Mouse (Mus musculus): ENCODE data around the gene Gm17359. TPM values are rescaled to one million over a fixed set of nuclear protein-coding genes. Genes with fewer than 3 reads are reported as not detected.

The Gm17359 gene
- total RNA-seq, 1 experiment = not detected

DNA sequence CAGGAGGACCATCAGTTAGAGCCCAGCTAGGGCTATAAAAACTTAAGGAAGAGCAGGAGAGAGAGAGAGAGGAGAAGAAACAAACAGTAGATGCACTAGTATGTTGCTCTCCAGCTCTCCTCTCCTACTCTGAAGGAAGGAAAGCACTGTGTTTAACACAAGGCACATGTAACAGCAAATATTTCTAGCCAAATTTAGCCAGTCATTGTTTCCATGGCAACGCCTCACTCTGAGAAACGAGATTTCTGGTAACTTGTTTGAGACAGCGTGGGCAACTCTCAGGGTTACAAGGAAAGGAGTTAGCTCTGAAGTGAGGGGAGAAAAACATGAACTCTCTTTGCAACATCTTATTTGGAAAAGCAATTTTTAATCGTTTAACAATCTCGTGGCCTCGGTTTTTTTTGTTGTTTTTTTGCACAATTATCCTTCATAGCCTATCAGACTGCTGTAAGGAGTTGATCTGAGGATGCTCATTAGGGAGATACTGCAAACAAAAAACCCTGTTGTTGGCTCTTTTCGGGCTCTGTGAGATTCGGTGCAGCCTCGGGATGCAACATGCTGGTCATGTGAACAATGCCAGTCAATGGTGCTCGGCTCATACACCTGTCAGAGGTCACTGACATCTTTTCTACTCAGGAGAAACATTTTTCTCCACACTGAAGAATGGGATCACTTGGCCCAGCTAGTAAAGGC lies 22.3 kb upstream of the Gm17359 start:
- Histone ChIP-seq H3K4me1 (ENCODE audit: control insufficient read depth in 2 of 2, insufficient read depth in 2 of 2, low read length in 2 of 2, poor library complexity in 1 of 2) (no peaks in the 10 kb centered on the region), H3K27ac (ENCODE audit: insufficient read depth, low read depth, low read length, poor library complexity, severe bottlenecking) (no peak overlapping the region), H3K9ac (ENCODE audit: insufficient read depth, low read depth, low read length, poor library complexity, severe bottlenecking) (no peak overlapping the region), H3K36me3 (ENCODE audit: control insufficient read depth, insufficient read depth, low read length, poor library complexity, severe bottlenecking) (no peaks in the 10 kb centered on the region), H3K9me3 (ENCODE audit: control insufficient read depth, insufficient read depth, low read depth, low read length) (no peaks in the 10 kb centered on the region), H3K4me3 (ENCODE audit: insufficient read depth in 1 of 2, low read depth in 1 of 2, low read length in 2 of 2, poor library complexity in 1 of 2, severe bottlenecking in 1 of 2) (no peak overlapping the region)
- DNase-seq (ENCODE audit: low read depth, low spot score) = no peak
- TF ChIP-seq HCFC1 (IDR thresholded peaks at IDR 0.05; ENCODE audit: borderline replicate concordance, insufficient read depth, low read length) = no peak
- TF ChIP-seq MAFK (IDR thresholded peaks at IDR 0.05; ENCODE audit: insufficient read depth, low read depth, low read length) = no peak
- TF ChIP-seq ZNF384 (IDR thresholded peaks at IDR 0.05; ENCODE audit: low read depth, low read length) = no peak
- TF ChIP-seq ZC3H11A (IDR thresholded peaks at IDR 0.05; ENCODE audit: borderline replicate concordance, low read depth, low read length) = no peak
- TF ChIP-seq CHD2 (IDR thresholded peaks at IDR 0.05; ENCODE audit: low read depth, low read length) = no peak
- in situ Hi-C loops (cut with MboI; ENCODE audit: low sequenced_read_pairs in 2 of 2, unreplicated experiment in 2 of 2) = no loop called here

DNA sequence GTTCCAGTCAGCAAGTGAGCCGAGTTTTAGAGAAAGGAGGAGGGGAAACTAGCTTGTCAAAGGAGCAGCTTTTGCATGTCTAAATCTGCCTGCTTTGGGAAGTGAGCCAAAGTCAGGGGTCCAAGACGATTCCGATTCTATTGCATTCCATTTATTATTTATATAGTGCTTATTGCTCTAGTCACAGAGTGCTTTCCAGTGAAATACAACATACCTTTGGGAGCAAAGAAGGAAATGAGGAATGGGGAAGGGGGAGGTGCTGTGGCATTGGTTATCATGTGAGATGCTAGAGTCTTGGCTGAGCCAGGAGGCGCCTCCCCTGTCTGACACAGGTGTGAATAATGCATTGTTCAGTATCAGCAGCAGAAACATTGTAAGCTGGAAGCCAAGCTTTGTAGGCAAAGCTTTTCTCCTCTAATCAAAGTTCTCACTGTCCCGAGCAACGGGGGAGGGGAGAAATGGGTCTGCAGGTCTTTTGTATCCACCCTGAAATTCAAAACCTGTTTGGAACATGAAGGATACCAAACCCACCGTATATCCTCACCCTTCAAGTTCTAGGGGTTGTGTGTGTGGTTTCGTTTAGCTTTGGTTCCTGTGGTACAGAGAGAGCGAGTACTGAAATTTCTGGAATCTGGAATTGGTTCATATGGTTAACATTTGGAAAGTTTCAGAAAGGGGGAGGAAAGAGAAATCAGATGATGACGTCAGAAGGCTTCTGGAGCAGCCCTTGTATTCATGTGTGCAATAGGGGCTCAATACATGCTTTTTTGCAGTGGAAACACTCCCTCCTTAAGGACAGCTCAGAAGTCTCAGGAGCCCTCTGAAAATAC lies 11.5 kb upstream of the Gm17359 start:
- Histone ChIP-seq H3K9me3 (ENCODE audit: control insufficient read depth, insufficient read depth, low read depth, low read length) (no peaks in the 10 kb centered on the region), H3K4me3 (ENCODE audit: insufficient read depth in 1 of 2, low read depth in 1 of 2, low read length in 2 of 2, poor library complexity in 1 of 2, severe bottlenecking in 1 of 2) (no peak overlapping the region), H3K27ac (ENCODE audit: insufficient read depth, low read depth, low read length, poor library complexity, severe bottlenecking) (no peak overlapping the region), H3K4me1 (ENCODE audit: control insufficient read depth in 2 of 2, insufficient read depth in 2 of 2, low read length in 2 of 2, poor library complexity in 1 of 2) (peaks cover 0 to 15% of the 10 kb centered on the region in 2 experiments; a peak in 2 of 4 replicates), H3K9ac (ENCODE audit: insufficient read depth, low read depth, low read length, poor library complexity, severe bottlenecking) (no peak overlapping the region), H3K36me3 (ENCODE audit: control insufficient read depth, insufficient read depth, low read length, poor library complexity, severe bottlenecking) (no peaks in the 10 kb centered on the region)
- TF ChIP-seq CHD2 (IDR thresholded peaks at IDR 0.05; ENCODE audit: low read depth, low read length) (no peak), ZC3H11A (IDR thresholded peaks at IDR 0.05; ENCODE audit: borderline replicate concordance, low read depth, low read length) (no peak), HCFC1 (IDR thresholded peaks at IDR 0.05; ENCODE audit: borderline replicate concordance, insufficient read depth, low read length) (no peak), MAFK (IDR thresholded peaks at IDR 0.05; ENCODE audit: insufficient read depth, low read depth, low read length) (no peak), ZNF384 (IDR thresholded peaks at IDR 0.05; ENCODE audit: low read depth, low read length) (no peak)
- in situ Hi-C loops (cut with MboI; ENCODE audit: low sequenced_read_pairs in 2 of 2, unreplicated experiment in 2 of 2) = no loop called here
- DNase-seq (ENCODE audit: low read depth, low spot score) = no peak

DNA sequence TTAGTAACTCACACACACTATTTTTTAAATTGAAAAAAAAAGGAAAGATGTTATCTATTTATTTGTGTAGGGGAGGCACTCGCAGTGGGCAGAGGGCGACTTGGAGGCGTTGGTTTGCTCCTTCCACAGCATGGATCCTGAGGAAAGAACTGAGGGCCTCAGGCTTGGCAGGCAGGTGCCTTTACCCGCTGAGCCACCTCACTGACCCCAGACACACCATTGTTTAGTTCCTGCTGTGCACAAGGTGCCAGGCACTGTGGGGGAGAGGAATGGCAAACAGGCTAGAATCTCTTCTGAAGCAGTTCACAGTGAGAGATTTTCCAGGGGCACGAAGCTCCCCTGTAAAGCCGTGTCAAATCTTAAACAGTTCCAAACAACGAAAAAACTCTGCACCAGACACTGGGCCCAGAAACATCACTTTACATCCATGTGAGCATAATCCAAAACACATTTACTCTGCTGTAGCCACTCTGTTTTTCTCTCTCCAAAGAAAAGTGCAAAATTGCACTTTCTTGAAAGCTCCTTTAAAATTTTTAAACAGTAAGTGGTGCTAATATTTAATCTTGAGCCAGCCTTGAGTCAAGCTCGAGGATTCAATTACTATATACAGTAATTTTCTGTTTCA lies 6.7 kb upstream of the Gm17359 start:
- H3K27ac ChIP-seq (ENCODE audit: insufficient read depth, low read depth, low read length, poor library complexity, severe bottlenecking) = no peak overlapping the region
- no peak for DNase-seq (ENCODE audit: low read depth, low spot score)

DNA sequence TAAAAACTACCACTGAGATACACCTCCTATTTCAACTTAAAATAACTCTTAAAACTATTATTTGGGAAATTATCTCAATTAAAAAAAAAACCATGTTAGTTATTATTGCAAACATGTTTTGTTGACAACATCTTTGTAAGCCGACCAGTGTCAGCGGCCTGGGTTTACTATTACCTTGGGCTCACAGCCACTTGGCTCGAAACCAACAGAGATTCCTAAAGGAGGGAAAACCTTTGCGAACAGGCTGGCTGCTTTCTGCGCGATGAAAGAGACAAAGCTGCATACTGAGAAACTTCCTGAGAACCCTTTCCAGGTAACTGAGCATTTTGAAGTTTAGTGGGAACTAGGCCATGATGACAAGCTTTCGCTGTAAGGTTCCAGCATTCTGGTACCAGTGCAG lies 3.4 kb upstream of the Gm17359 start:
- H3K4me3 ChIP-seq (ENCODE audit: insufficient read depth in 1 of 2, low read depth in 1 of 2, low read length in 2 of 2, poor library complexity in 1 of 2, severe bottlenecking in 1 of 2) = no peak overlapping the region
- in situ Hi-C loops (cut with MboI; ENCODE audit: low sequenced_read_pairs in 2 of 2, unreplicated experiment in 2 of 2) = no loop called here
- no peaks in the 10 kb centered on the region for H3K36me3 ChIP-seq (ENCODE audit: control insufficient read depth, insufficient read depth, low read length, poor library complexity, severe bottlenecking)
- no peak for DNase-seq (ENCODE audit: low read depth, low spot score)
- H3K4me1 ChIP-seq (ENCODE audit: control insufficient read depth in 2 of 2, insufficient read depth in 2 of 2, low read length in 2 of 2, poor library complexity in 1 of 2) = peaks cover 0 to 5% of the 10 kb centered on the region in 2 experiments; a peak in 1 of 4 replicates
- no peak overlapping the region for H3K9ac ChIP-seq (ENCODE audit: insufficient read depth, low read depth, low read length, poor library complexity, severe bottlenecking)
- no peak overlapping the region for H3K27ac ChIP-seq (ENCODE audit: insufficient read depth, low read depth, low read length, poor library complexity, severe bottlenecking)
- no peak for TF ChIP-seq CHD2 (IDR thresholded peaks at IDR 0.05; ENCODE audit: low read depth, low read length)
- TF ChIP-seq ZNF384 (IDR thresholded peaks at IDR 0.05; ENCODE audit: low read depth, low read length) = no peak
- no peak for TF ChIP-seq ZC3H11A (IDR thresholded peaks at IDR 0.05; ENCODE audit: borderline replicate concordance, low read depth, low read length)
- TF ChIP-seq HCFC1 (IDR thresholded peaks at IDR 0.05; ENCODE audit: borderline replicate concordance, insufficient read depth, low read length) = no peak
- TF ChIP-seq MAFK (IDR thresholded peaks at IDR 0.05; ENCODE audit: insufficient read depth, low read depth, low read length) = no peak
- no peaks in the 10 kb centered on the region for H3K9me3 ChIP-seq (ENCODE audit: control insufficient read depth, insufficient read depth, low read depth, low read length)

More for the DNA sequence above, 6.7 kb upstream of the Gm17359 start:
- Histone ChIP-seq H3K4me3 (ENCODE audit: insufficient read depth in 1 of 2, low read depth in 1 of 2, low read length in 2 of 2, poor library complexity in 1 of 2, severe bottlenecking in 1 of 2) (no peak overlapping the region), H3K4me1 (ENCODE audit: control insufficient read depth in 2 of 2, insufficient read depth in 2 of 2, low read length in 2 of 2, poor library complexity in 1 of 2) (peaks cover 0 to 12% of the 10 kb centered on the region in 2 experiments; a peak in 2 of 4 replicates), H3K9me3 (ENCODE audit: control insufficient read depth, insufficient read depth, low read depth, low read length) (no peaks in the 10 kb centered on the region), H3K36me3 (ENCODE audit: control insufficient read depth, insufficient read depth, low read length, poor library complexity, severe bottlenecking) (no peaks in the 10 kb centered on the region), H3K9ac (ENCODE audit: insufficient read depth, low read depth, low read length, poor library complexity, severe bottlenecking) (no peak overlapping the region)
- no peak for TF ChIP-seq MAFK (IDR thresholded peaks at IDR 0.05; ENCODE audit: insufficient read depth, low read depth, low read length)
- TF ChIP-seq CHD2 (IDR thresholded peaks at IDR 0.05; ENCODE audit: low read depth, low read length) = no peak
- no peak for TF ChIP-seq HCFC1 (IDR thresholded peaks at IDR 0.05; ENCODE audit: borderline replicate concordance, insufficient read depth, low read length)
- no peak for TF ChIP-seq ZC3H11A (IDR thresholded peaks at IDR 0.05; ENCODE audit: borderline replicate concordance, low read depth, low read length)
- TF ChIP-seq ZNF384 (IDR thresholded peaks at IDR 0.05; ENCODE audit: low read depth, low read length) = no peak
- in situ Hi-C loops (cut with MboI; ENCODE audit: low sequenced_read_pairs in 2 of 2, unreplicated experiment in 2 of 2) = no loop called here
